Mouse (Mus musculus) heart, postnatal 36 days (tissue): Measurements from ENCODE around the gene Gab2. TPM values are rescaled to one million over a fixed set of nuclear protein-coding genes. Genes with fewer than 3 reads are reported as not detected.

Experiments
- DNase-seq, 2 experiments: peaks; one replicate each; pipeline ENCODE4 v3.0.0; 2021 to 2022
- intact Hi-C: fragments of 180-260 bp; cut with DNase I; formaldehyde crosslinking; loops from one replicate; pipeline ENCODE4 v1.15.1; 2025
- total RNA-seq, 2 experiments: library from RNA; stranded (reverse); gene quantifications; 2 replicates each; pipeline ENCODE4 v1.2.3; 2021

The Gab2 gene
- total RNA-seq, 2 experiments from 2014 or later, result 19.6 to 19.9 TPM

DNA sequence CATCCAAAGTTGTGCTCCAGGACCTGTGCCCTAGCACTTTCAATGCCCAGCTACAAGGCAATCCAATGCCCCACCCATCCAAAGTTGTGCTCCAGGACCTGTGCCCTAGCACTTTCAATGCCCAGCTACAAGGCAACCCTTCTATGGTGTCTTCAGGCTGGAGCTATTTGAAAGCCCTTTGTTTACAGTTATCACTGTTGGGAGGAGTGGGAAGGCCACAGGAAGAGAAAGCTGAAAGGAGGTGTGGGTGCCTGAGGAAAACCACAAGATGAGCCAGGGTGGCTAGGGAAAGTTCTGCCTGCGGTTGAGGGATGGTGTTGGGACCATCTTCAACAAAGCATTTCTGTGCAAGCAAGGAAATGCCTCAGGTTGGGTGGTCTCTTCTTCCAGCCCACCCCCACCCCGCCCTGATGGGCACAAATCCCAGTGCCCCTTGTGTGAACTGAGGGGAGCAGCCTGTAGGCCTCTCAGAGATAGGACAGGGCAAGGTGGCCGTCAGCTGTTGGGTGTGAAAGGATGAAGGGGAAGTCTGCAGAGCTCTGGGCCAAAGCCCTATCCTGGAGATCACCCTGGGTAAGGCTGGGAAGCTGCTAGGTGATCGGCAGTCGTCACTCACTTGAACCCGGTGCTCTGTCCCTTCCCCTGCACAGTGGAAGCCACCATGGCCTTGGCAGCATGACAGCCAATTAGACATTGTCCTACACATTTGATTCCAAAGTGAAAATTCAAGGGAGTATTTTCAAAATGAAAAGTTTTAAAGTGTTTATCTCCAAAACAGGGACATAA lies 251.9 kb downstream of the Gab2 start:
- intact Hi-C loops, result loop anchor here (5.0 kb wide), 2 partner anchors 39 to 149 kb away; partner anchors contain the start of genes Alg8 and Ints4
- DNase-seq, result no peak

DNA sequence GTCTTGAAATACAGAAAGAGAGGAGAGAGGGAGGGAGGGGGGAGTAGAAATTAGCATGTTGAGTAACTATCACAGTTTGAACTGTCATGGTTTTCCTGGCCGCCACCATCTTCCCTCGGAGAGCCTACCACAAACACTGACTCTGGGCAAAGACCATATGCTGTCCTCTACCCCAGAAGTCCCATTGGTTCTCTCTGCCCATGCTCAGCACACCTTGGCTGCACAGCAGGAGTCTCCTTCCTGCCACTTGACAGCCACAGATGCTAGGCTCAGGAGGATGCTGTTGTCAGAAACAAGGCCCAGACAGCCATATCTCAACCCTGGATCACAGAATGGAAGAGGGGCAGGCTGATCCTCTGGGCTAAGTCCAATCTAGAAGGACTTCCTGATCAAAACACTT lies 253.0 kb downstream of the Gab2 start:
- intact Hi-C loops, result loop anchor here (5.0 kb wide), 2 partner anchors 38 to 148 kb away; partner anchors contain the start of genes Alg8 and Ints4
- no peak for DNase-seq

DNA sequence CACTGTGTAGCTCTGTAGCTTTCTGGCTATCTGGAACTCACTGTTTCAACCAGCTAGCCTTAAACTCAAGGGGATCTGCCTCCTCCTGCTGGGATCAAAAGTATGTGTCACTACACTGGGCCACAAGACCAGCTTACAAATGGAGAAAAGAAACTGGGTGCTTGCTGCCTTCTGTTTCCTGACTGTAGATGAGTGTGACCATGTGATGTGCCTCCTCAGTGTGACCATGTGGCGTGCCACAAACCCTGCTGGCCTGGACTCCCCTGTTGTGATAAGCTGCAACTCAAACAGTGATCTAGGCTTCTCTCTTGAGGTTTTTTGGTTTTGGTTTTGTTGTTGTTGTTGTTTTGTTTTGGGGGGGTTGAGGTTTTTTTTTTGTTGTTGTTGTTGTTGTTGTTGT lies 255.3 kb downstream of the Gab2 start:
- intact Hi-C loops, result no loop called here
- no peak for DNase-seq

DNA sequence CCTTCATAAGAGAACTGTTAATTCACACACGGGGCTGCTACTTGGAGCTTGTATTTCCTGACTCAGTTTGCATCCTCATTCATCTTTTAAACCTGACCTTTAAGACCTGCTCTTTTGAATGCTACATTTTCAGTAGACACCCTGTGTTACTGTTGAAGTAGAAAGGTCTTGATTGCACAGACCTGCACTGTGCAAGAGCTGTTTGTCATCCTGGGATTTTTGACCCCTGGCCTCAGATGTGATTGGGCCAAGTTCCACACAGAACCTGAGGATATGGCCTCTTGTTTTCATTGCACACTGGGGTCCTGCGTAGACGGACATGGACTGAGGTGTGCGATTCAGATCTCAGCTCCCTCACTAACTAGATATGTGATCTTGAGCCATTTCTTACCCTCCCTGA lies 257.2 kb downstream of the Gab2 start:
- DNase-seq, result no peak
- intact Hi-C loops, result no loop called here

DNA sequence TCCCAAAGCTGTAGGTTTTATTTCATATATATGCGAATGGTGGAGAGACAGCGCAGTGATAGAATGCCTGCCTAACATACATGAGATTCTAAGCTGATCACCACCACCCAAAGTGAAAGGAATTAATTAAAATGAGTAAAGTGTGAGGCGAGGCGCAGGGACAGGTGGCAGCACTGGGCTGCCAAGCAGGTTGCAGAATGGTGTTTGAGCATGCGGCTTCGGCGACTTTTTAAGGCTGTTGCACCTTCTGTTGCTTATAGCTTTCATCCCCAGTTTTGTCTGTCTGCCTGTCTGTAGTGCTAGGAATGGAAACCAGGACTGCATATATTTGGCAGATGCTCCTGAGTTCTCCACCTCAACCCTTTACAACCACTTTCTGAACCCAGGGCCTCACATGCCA lies 258.2 kb downstream of the Gab2 start:
- no peak for DNase-seq
- intact Hi-C loops, result no loop called here

DNA sequence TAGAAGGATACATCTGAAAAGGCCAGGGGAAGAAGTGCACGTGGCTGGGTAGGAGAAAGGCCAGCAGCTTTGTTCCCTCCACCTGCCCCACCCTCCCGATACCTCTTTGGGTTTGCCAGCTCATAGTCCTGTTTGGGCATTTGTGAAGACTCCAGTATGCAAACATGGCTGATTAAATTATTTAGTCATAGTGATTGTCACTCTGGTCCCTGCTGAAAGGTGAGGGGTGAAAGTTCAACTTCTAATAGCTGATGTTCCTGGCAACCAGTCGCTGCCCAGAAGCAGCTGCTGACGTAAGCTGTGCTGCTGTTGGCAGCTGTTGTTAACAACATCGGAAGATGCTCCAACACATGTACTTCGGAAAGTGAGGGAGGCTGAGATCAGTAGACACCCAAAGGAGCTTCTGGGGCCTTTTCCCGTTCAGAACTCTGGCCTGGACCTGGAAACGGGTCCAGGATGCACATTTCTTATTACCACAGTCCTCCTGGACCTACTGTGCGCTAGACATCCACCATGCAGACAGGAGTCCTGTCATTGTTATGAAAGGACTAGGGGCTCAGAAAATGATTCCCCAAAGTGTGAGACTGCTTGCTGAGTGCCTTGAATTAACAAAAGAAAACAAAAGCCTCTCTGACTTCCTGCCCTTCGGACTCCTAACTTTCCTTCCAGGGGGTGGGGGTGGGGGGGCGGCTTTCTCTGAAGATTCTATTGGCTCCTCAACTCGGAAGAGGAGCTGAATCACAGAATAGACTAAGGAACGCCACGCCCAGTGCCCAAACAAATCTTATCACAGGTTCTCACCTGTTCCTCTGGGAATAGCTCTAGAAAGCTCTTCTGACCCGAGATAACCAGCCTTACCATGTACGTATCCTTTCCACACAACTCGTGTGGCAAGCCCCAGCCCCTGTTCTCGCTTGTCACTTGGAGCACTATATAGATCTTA lies 259.8 kb downstream of the Gab2 start:
- peak in 1 of 2 experiments; percentile 31 for DNase-seq
- intact Hi-C loops, result no loop called here

DNA sequence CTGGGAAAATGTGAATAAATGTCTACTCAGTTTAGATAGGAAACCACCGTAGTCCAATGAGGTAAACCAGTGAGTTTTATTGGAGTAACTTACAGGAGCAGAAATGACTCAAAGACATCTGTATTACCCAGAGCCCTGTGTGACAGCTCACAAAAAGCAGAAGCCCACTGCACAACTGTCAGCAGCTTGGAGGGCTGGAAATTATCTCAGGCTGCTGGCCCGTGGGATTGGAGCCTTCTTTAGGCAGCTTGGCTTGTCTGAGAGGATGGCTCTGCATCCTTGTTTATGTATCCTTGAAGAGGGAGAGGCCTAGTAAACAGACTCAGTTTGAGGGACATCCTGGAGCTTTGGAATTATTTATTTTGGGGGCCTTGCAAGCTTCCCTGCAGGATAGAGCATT lies 261.6 kb downstream of the Gab2 start:
- no peak for DNase-seq
- intact Hi-C loops, result no loop called here

DNA sequence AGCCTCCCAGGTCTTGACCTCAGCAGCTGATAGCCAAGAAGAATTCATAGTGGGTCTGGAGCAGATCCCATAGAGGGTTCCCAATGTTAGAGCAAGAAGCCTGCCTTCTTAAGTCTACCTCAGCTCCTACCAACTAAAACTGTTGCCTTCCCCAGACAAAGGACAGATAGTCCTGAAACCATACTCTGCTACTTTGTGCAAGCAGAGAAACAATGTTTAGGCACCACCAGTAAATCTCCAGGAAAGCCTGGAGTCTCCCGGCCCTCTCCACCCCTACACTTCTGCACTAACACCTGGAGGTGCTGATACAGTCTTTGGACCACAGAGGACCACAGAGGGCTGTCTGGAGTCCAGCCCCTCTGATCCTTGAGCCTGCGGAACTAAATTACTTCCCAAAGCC lies 263.3 kb downstream of the Gab2 start:
- DNase-seq, result no peak
- intact Hi-C loops, result no loop called here

DNA sequence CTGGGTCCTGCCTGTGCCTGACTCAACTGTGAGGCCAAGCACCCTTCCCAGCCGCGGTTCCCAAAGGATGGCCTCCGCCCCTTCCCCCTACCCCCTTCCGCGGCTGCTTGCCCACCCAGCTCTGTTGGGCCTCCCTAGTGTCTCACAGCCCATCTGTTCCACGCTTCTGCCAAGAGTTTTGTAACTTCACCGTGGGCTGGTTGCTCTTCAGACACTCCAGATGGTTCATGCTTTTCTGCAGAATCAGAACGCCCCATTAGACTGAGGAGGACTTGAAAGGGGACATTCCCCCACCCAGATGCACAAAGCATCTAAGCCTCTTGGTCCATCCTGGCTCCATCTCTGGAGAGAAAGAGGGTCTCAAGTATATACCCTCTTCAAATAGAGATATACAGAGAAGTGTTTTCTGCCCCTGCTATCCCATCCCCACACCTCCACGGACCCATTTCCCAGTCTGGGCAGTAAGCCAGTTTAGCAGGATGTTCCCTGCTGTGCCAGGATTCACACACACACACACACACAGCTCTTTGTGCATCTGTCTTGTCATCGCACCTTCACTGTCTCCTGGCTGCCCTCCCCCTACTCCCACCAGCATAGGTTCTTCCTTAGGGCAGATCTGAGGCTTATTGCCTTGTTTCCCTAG lies 264.0 kb downstream of the Gab2 start:
- DNase-seq, result peak; percentile 35 to 54
- intact Hi-C loops, result no loop called here

DNA sequence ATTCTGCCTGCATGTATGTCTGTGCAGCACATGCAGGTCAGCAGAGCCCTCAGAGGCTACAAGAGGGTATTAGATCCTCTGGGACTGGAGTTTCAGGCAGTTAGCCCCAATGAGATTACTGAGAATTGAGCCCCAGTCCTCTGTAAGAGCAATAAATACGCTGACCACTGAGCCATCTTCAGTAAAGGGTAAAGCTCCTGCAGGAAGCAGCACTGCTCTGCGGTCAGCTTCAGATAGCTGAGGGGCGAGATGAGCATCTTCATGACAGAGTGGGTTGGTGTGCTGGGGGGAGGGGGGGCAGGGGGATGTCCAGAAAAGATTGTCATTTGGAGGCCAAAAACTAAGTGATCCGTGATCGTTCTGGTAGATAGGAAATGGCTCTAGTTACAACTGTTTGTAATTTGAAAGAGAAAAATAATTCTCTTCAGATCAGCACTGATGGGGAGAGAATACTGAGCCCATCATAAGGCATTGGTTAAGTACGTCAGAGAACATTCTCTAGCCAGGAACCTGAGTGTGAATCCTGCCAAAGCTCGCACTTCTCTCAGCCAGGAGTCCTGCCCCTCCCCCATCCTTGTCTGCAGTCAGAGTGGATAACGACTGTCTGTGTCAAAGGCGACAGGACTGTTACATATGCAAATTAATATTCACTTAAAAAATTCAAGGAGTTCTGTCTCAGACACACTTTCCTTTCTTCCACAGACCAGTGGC lies 264.9 kb downstream of the Gab2 start:
- DNase-seq, result no peak
- intact Hi-C loops, result no loop called here

DNA sequence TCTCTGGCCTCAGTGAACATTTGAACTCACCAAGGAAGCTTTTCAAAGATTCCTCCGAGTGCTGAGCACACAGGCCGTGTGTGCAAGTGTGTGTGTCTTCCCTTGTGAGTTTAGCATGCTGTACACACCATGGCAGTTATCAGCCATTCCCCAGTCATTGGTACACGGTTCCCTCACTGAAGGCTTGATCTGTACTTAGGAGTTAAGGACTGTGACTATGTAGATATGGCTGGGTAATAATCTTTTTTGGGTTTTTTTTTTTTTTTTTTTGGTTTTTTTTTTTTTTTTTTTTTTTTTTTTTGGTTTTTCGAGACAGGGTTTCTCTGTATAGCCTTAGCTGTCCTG lies 265.4 kb downstream of the Gab2 start:
- intact Hi-C loops, result no loop called here
- no peak for DNase-seq

DNA sequence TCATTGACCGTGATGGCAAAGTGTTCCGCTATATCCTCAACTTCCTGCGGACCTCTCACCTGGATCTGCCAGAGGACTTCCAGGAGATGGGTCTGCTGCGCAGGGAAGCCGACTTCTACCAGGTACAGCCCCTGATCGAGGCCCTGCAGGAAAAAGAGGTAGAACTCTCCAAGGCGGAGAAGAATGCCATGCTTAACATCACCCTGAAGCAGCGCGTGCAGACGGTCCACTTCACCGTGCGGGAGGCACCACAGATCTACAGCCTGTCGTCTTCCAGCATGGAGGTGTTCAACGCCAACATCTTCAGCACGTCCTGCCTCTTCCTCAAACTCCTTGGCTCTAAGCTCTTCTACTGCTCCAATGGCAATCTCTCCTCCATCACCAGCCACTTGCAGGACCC lies 266.1 kb downstream of the Gab2 start:
- DNase-seq, result no peak

DNA sequence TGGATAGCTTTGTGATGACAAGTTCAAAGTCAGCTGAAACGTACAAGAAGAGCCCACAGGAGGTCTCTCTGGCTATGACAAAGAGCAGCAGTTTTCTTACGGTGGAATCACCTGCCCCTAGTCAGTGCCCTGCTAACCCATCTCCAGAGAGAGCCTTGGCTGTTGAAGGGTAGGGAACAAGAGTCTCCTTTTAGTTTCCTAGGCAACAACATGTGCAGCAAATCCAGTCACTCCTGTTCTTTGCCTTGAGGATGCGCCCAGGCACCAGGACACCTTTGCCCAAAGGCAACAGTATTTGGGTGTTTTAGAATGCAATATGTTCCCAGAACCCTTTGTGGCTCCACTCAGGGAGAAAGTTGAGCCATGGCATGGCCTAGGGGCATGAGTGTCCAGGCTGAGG lies 266.9 kb downstream of the Gab2 start:
- DNase-seq, result no peak
- intact Hi-C loops, result no loop called here

More for the DNA sequence above, 266.1 kb downstream of the Gab2 start:
- intact Hi-C loops, result no loop called here

DNA sequence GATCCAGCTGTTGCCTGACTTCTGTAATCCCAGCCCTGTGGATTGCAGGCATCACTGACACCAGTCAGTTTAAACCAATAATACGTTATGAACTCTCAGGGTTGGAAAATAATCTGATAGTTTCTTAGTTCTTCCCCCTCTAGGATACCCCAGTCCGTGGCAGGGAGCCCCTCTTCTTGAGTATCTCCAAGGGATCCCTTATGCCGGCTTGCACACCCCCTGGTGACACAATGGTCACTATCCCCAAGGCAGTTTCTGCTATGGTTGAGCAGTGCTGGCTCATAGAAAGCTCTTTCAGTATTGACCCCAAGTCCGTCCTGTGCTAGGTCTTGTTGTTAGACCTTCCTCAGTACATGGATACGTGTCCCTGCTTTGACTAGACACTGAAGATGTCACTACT lies 267.4 kb downstream of the Gab2 start:
- no peak for DNase-seq
- intact Hi-C loops, result no loop called here

DNA sequence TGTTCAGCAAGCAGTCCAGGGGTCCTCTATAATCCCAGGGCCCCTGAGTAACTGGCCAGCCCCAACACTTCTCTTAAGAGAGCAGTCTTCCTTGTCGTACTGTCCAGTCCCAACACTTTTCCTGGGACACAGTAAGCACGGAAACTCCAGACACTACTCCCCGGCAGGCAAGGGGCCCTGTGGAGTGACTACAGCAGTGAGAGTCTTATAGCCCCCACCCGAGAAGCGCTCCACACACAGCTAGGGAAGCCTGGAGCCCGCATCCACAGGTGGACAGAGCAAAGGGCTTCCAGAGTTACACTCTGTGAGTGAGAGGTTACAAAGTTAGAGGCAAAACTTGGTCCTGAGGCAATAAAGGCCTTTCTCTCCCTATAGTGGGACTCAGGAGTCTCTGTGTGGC lies 268.1 kb downstream of the Gab2 start:
- intact Hi-C loops, result no loop called here
- DNase-seq, result no peak

DNA sequence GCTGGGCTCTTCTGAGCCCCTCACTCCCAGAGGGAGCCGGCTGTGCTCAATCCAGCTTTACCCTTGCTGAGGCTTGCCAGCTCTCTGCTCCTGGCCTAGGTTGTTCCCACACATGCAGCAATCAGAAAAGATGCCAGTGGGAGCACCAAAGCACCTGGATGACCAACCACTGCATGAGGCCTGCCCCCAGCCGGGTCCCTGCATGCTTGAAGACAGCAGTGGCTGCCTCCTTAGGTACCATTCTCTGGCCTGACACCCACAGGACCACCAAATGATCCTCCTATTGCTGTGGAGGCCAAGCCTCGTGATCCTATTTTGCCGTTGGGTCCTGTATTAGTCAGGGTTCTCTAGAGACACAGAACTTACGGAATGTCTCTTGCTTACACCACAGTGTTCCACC lies 269.5 kb downstream of the Gab2 start:
- DNase-seq, result no peak
- intact Hi-C loops, result no loop called here

DNA sequence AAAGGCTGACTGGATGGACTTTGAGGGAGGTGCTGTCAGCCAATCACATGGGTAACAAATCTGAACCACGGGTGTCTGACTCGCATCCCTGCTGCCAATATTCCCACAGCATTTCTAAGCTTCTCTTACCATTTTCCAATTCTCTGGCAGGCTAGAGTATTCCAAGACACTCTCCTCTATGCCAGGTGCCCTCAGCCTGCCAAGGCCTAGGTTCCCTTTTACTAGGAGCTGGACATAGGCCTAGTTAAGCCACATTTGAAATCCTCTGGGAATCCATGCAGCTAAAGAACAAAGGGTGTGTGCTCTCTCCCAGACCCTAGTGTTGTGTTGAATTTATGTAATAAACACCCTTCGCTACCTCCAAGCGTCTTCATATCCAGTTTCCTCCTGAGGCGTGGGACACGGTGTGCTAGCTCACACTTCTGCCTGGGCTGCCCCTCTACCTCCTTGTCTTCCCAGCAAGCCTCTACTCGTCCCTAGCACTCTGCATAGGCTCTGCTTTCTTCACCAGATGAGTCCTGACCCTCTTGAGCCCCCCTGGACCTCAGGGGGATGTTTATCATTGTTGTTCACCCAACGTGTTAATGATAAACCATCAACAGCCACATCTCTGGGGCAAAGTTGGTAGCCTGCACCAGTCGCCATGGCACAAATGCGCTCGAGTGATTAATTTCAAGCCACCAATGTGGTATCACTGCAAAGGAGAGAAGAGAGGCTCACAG lies 270.6 kb downstream of the Gab2 start:
- intact Hi-C loops, result no loop called here
- no peak for DNase-seq

DNA sequence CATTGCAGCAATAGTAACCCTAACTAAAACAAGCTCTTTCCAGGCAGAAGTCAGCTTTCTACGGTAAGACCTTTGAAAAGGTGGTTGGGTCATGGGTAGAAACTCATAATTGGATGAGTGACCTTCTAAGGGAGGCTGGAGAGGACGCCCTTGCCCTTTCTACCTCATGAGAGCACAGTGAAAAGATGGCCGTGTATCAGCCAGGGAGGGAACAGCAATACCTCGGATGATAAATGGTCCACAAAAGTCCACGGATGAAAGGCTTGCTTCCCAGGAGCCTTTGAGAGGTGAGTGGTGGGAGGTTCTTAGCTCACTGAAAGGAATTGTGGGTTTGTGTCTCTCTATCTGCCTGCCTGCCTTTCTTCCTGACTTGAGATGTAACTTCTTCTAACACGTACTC lies 272.0 kb downstream of the Gab2 start:
- intact Hi-C loops, result no loop called here
- DNase-seq, result no peak

DNA sequence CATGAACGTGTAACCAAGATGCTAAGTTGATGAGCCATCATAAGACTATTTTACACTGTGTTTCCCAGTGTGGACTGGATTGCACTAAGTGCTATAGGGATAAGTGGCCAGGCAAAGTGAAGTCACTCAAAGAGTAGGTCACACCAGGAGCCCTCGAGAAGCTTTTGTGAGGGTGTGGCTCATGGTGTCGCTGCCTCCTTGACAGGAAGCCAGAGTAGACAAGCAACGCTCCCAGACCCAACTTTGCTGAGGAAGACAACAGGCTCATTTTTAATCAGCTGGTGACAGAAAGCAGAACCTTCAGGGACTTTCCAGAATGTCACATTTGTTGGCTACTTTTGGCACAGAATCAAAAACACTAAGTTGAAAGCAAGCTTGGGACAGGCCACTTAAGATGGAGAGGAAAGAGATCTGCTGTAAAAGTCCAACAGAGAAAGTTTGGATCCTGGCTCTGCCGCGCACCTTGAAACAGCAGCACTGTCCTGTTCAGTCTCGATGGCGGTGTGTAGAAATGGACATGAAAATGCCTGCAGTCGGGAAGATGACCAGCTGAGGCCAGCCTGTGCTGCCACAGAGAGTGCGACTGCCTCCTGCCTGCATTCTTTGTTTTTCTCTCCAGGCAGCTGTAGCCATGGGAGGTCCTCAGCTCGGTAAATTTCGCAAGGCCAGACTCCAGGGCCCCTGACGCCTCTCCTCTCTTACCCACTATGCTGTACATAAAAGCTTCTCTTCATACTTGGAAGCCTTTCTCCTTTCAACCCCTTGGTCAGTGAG lies 273.9 kb downstream of the Gab2 start:
- intact Hi-C loops, result loop anchor here (5.0 kb wide), 1 partner anchor 388 kb away; no protein-coding TSS in a partner anchor
- DNase-seq, result peak in 1 of 2 experiments; percentile 32
